Mouse (Mus musculus) spleen, adult 2 months (tissue): ENCODE data around the gene Spns3. TPM values are rescaled to one million over a fixed set of nuclear protein-coding genes. Genes with fewer than 3 reads are reported as not detected.

Source experiments
- DNase-seq, 2 experiments: peaks; one replicate each; pipeline versions ENCODE4 v3.0.0 to v3.0.0-alpha.2; 2012 to 2021; ENCODE audit warnings: low spot score in 2 of 2, low read depth in 1 of 2
- H3K27ac ChIP-seq: fragments of 200-500 bp; 2 replicates; pipeline ENCODE4 v1.5.1; 2012; ENCODE audit warnings: low read length, inconsistent platforms; ENCODE audit not compliant: insufficient read depth
- H3K27me3 ChIP-seq: fragments of 200-500 bp; 2 replicates; pipeline ENCODE4 v1.6.1; 2012; ENCODE audit warnings: mild to moderate bottlenecking, moderate library complexity, low read length, inconsistent platforms; ENCODE audit not compliant: control insufficient read depth, insufficient read depth
- H3K36me3 ChIP-seq: fragments of 200-500 bp; 2 replicates; pipeline ENCODE4 v1.6.1; 2012; ENCODE audit warnings: mild to moderate bottlenecking, low read length, inconsistent platforms; ENCODE audit not compliant: control insufficient read depth, insufficient read depth
- H3K4me1 ChIP-seq: fragments of 200-500 bp; 2 replicates; pipeline ENCODE4 v1.6.1; 2011; ENCODE audit warnings: inconsistent platforms; ENCODE audit not compliant: control insufficient read depth, insufficient read depth, insufficient read length
- H3K4me3 ChIP-seq: fragments of 200-500 bp; 2 replicates; pipeline ENCODE4 v1.5.1; 2011; ENCODE audit warnings: mild to moderate bottlenecking, inconsistent platforms; ENCODE audit not compliant: insufficient read depth, insufficient read length; ENCODE audit errors: extremely low read depth
- CTCF ChIP-seq: fragments of 200-500 bp; IDR thresholded peaks from 2 replicates; pipeline ENCODE4 v1.5.1; 2011; ENCODE audit warnings: mild to moderate bottlenecking, inconsistent platforms; ENCODE audit not compliant: insufficient read depth, insufficient read length, insufficient replicate concordance; ENCODE audit errors: extremely low read depth
- POLR2A ChIP-seq: fragments of 200-500 bp; IDR thresholded peaks from 2 replicates; pipeline ENCODE4 v1.6.1; 2011; ENCODE audit warnings: low read depth, low read length, inconsistent platforms
- WGBS: fragments of 180-500 bp; shearing (Covaris S2); methylation state at CpG from one replicate; pipeline ENCODE4 v1.1.7; 2018; 5-methylcytosine and 5-hydroxymethylcytosine counted together
- polyA plus RNA-seq: library from polyadenylated mRNA; depleted of rRNA; stranded (reverse); fragments of >200 nt; gene quantifications from 2 replicates; pipeline ENCODE4 v1.2.3, GENCODE M21; 2012

Gene Spns3
- polyA plus RNA-seq, 1 experiment, result 18.8 TPM

- Histone ChIP-seq H3K36me3 (no peaks in the 10 kb centered on the region), H3K27ac (no peak overlapping the region), H3K4me1 (no peaks in the 10 kb centered on the region), H3K4me3 (no peak overlapping the region), H3K27me3 (no peaks in the 10 kb centered on the region)
- DNase-seq, result no peak
- TF ChIP-seq CTCF (no peak), POLR2A (no peak)
- WGBS, result 90% methylated on average over 10 of the region's 10 CpGs
These were observed 46.1 kb downstream of the Spns3 start for GRCm38 (mm10) chr11:72504016-72504797.

- no peaks in the 10 kb centered on the region for H3K36me3 ChIP-seq
- no peak overlapping the region for H3K27ac ChIP-seq
- DNase-seq, result no peak
- H3K4me1 ChIP-seq, result no peaks in the 10 kb centered on the region
- H3K4me3 ChIP-seq, result no peak overlapping the region
- TF ChIP-seq CTCF (no peak), POLR2A (no peak)
- no peaks in the 10 kb centered on the region for H3K27me3 ChIP-seq
- 76% methylated on average over 5 of the region's 5 CpGs for WGBS
These were observed 46.8 kb downstream of the Spns3 start for GRCm38 (mm10) chr11:72503501-72503921.

- H3K36me3 ChIP-seq, result no peaks in the 10 kb centered on the region
- no peak for DNase-seq
- H3K27ac ChIP-seq, result no peak overlapping the region
- H3K4me3 ChIP-seq, result no peak overlapping the region
- H3K4me1 ChIP-seq, result no peaks in the 10 kb centered on the region
- TF ChIP-seq POLR2A, result no peak
- TF ChIP-seq CTCF, result no peak
- H3K27me3 ChIP-seq, result no peaks in the 10 kb centered on the region
- WGBS, result 76% methylated on average over 8 of the region's 8 CpGs
These were observed 48.1 kb downstream of the Spns3 start for GRCm38 (mm10) chr11:72502236-72502635.

- TF ChIP-seq POLR2A, result no peak
- Histone ChIP-seq H3K27ac (no peak overlapping the region), H3K4me3 (no peak overlapping the region), H3K4me1 (no peaks in the 10 kb centered on the region), H3K36me3 (no peaks in the 10 kb centered on the region), H3K27me3 (no peaks in the 10 kb centered on the region)
- no peak for DNase-seq
- 32% methylated on average over 5 of the region's 5 CpGs for WGBS
These were observed 48.8 kb downstream of the Spns3 start for GRCm38 (mm10) chr11:72501426-72502002.

- 95% methylated on average over 4 of the region's 4 CpGs for WGBS
- H3K36me3 ChIP-seq, result no peaks in the 10 kb centered on the region
- no peaks in the 10 kb centered on the region for H3K27me3 ChIP-seq
- no peak for DNase-seq
- TF ChIP-seq CTCF (no peak), POLR2A (no peak)
- no peak overlapping the region for H3K27ac ChIP-seq
- H3K4me1 ChIP-seq, result no peaks in the 10 kb centered on the region
- H3K4me3 ChIP-seq, result no peak overlapping the region
These were observed 50.2 kb downstream of the Spns3 start for GRCm38 (mm10) chr11:72500139-72500538.

GRCm38 (mm10) chr11:72497367-72497766 lies 52.9 kb downstream of the Spns3 start:
- no peak for TF ChIP-seq CTCF
- TF ChIP-seq POLR2A, result no peak

GRCm38 (mm10) chr11:72496775-72497174 lies 53.5 kb downstream of the Spns3 start:
- WGBS, result 100% methylated on average over 1 of the region's 1 CpGs
- no peak overlapping the region for H3K27ac ChIP-seq
- TF ChIP-seq POLR2A (no peak), CTCF (no peak)

More at GRCm38 (mm10) chr11:72497367-72497766, 52.9 kb downstream of the Spns3 start:
- no peak for DNase-seq
- Histone ChIP-seq H3K4me1 (no peaks in the 10 kb centered on the region), H3K4me3 (no peak overlapping the region), H3K36me3 (no peaks in the 10 kb centered on the region), H3K27me3 (no peaks in the 10 kb centered on the region), H3K27ac (no peak overlapping the region)
- 93% methylated on average over 4 of the region's 4 CpGs for WGBS

More at GRCm38 (mm10) chr11:72496775-72497174, 53.5 kb downstream of the Spns3 start:
- no peaks in the 10 kb centered on the region for H3K36me3 ChIP-seq
- DNase-seq, result no peak
- no peak overlapping the region for H3K4me3 ChIP-seq
- no peaks in the 10 kb centered on the region for H3K27me3 ChIP-seq
- no peaks in the 10 kb centered on the region for H3K4me1 ChIP-seq
